Mouse (Mus musculus): ENCODE results near the gene Ndufa12. TPM values are rescaled to one million over a fixed set of nuclear protein-coding genes. Genes with fewer than 3 reads are reported as not detected.

Gene Ndufa12
- polyA plus RNA-seq, 1 experiment from 2014 or later, result 473 TPM

GRCm38 (mm10) chr10:94265656-94266542 lies 67.4 kb downstream of the Ndufa12 start:
- ATAC-seq (replicated peaks; ENCODE audit: low FRiP score, low TSS enrichment, low read depth) (no peak), DNase-seq (ENCODE audit: low spot score) (no peak)
- no peaks in the 10 kb centered on the region for H3K36me3 ChIP-seq (ENCODE audit: control insufficient read depth, insufficient read depth, low read length)
- H3K27me3 ChIP-seq (replicated peaks; ENCODE audit: control insufficient read depth, insufficient read depth, low read length), result no peaks in the 10 kb centered on the region
- no peaks in the 10 kb centered on the region for H3K4me1 ChIP-seq (replicated peaks; ENCODE audit: control insufficient read depth, insufficient read depth, low read length)
- H3K27ac ChIP-seq (ENCODE audit: low read depth), result no peak overlapping the region
- no peaks in the 10 kb centered on the region for H3K9me3 ChIP-seq (ENCODE audit: control insufficient read depth, low read length)
- WGBS, result 76% methylated on average over 17 of the region's 17 CpGs
- no peak overlapping the region for H3K4me2 ChIP-seq (ENCODE audit: low read length)
- H3K9ac ChIP-seq (ENCODE audit: low read length), result no peak overlapping the region
- H3K4me3 ChIP-seq (ENCODE audit: low read depth, low read length), result no peak overlapping the region

Other genes starting within 250 kb of the Ndufa12 start
- gene Vezt, start 162.9 kb upstream of the Ndufa12 start, polyA plus RNA-seq (2014; fragmentation: Nextera tagmentation; extraction: Ambion mirVana), result 25.6 and 30.0 TPM in 2 replicates
- gene Fgd6, start 162.7 kb upstream of the Ndufa12 start, polyA plus RNA-seq (2014; fragmentation: Nextera tagmentation; extraction: Ambion mirVana), result 5.0 and 5.1 TPM in 2 replicates
- gene Nr2c1, start 50.7 kb upstream of the Ndufa12 start, polyA plus RNA-seq (2014; fragmentation: Nextera tagmentation; extraction: Ambion mirVana), result 10.7 and 13.7 TPM in 2 replicates
- not detected in 2 replicates for gene Gm4792, start 100.0 kb downstream of the Ndufa12 start, polyA plus RNA-seq (2014; fragmentation: Nextera tagmentation; extraction: Ambion mirVana)
- 10.4 and 10.6 TPM in 2 replicates for gene Tmcc3, start 113.2 kb downstream of the Ndufa12 start, polyA plus RNA-seq (2014; fragmentation: Nextera tagmentation; extraction: Ambion mirVana)

All from intestine, embryonic 14.5 days (tissue).